11 mouse cellular contexts compared by ENCODE assay signal in genomic region chr4:103326994-103327393, GRCm38 (mm10). TPM values are rescaled to one million over a fixed set of nuclear protein-coding genes. Genes with fewer than 3 reads are reported as not detected.
DNase-seq lines count a peak whose midpoint lies in the region; ATAC-seq lines count a peak whose summit lies in the region.
"Had no signal": no experiment of that assay in that cellular context is flagged by ENCODE, and none has a peak within 500 bp of the region (broad histone marks: within the 10 kb centered on the region; RNA-seq: fewer than 3 reads in every experiment).

No protein-coding gene starts in this region.

- peak; percentile 55 to 56 for DNase-seq in cerebellum, postnatal 10 days
- DNase-seq in 3134 (ENCODE audit: extremely low read depth, insufficient read length, low spot score): peak; percentile 4
- peak; percentile 14 to 50 for DNase-seq in adrenal gland, postnatal 4 days (ENCODE audit: low spot score in 2 of 2)
- DNase-seq in kidney, postnatal 4 days: peak; percentile 36 to 51
- DNase-seq in right cerebral cortex, postnatal 10 days (ENCODE audit: low spot score in 2 of 2): no peak
- no peak for DNase-seq in cerebellum, postnatal 4 days (ENCODE audit: low spot score in 2 of 2)
- DNase-seq in urinary bladder, adult 2 months (ENCODE audit: low spot score): no peak
- DNase-seq: right cerebral cortex, postnatal 4 days had no signal

- ATAC-seq in cerebellum, adult (ENCODE audit: insufficient number of reproducible peaks, low FRiP score, low TSS enrichment): no peak

RNA-seq across cellular contexts. Expression of gene Oma1, which starts 13.4 kb away (rescaled TPM):
- 10 to 100 TPM; 14.1 to 17.3 TPM for total RNA-seq in adrenal gland, postnatal 4 days (2021)
- polyA plus RNA-seq in urinary bladder, adult 2 months (2012; rRNA removed): 19.2 and 22.3 TPM in 2 replicates

RNA-seq across cellular contexts. Expression of gene 4921539E11Rik, which starts 36.3 kb away (rescaled TPM):
- total RNA-seq in adrenal gland, postnatal 4 days (2021): not detected
- not detected in 2 replicates for polyA plus RNA-seq in urinary bladder, adult 2 months (2012; rRNA removed)
- polyA plus RNA-seq: heart, embryonic 14.5 days; lung, embryonic 16.5 days had no signal

Comparison
In these comparisons a context has a peak if more than half of its experiments do, and no peak if none do; other contexts are left out.
1. DNase-seq: peak in cerebellum, postnatal 10 days (2 of 2), 3134 (single experiment), adrenal gland, postnatal 4 days (2 of 2) and kidney, postnatal 4 days (2 of 2); none in right cerebral cortex, postnatal 10 days (0 of 2), cerebellum, postnatal 4 days (0 of 2) and urinary bladder, adult 2 months (single experiment).